ENCODE assay signal across 8 mouse cellular contexts in the genomic region with DNA sequence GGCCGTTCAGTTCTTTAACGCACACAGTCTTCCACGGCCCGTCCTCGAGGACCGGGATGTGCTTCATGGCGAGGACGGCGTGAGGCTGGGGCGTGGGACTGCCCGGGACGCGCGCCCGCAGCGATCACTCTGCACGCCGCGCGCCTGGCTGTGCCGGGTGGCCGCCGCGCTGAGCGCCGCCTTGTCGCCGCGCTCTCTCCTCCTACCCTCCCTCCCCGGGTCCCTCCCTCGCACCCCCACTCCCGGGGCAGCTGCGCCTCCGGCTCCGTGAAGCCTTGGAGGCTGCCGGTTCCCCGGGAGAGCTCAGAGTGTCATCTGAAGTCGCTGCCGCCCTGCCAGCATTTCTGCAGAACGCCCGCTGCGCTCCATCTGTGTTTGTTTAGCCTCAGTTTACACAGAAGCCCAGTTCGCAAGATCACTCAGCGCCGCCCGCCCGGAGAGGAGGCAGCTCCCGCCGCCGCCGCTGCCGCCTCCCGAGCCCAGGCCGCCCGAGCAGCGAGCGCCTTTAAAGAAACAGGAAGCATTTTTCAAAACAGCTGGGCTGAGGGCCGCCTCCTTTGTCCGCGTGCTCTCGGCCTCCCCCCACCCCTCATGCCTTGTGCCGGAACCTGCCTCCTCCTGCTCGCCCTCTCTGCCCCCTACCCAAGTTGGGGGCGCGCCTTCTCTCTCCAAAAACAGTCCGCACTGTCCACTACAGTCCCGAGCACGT. TPM values are rescaled to one million over a fixed set of nuclear protein-coding genes. Genes with fewer than 3 reads are reported as not detected.
DNase-seq lines count a peak whose midpoint lies in the region; ATAC-seq and TF ChIP-seq lines count a peak whose summit lies in the region.

A gene (minus strand): TSS at position 480 of the 709 bp plus-strand sequence.

- no peak for TF ChIP-seq CTCF in hindbrain, postnatal 0 days (IDR thresholded peaks at IDR 0.05; ENCODE audit: low read depth)

- peak within 1 kb of the TSS; percentile 99 for H3K4me2 ChIP-seq in hindbrain, postnatal 0 days (ENCODE audit: low read depth, low read length)
- peak within 1 kb of the TSS; percentile 93 for H3K4me2 ChIP-seq in limb, embryonic 12.5 days
- peak within 1 kb of the TSS; percentile 99 for H3K4me2 ChIP-seq in midbrain, embryonic 12.5 days (replicated peaks)
- H3K4me2 ChIP-seq in stomach, embryonic 15.5 days, result peak within 1 kb of the TSS; percentile 93

- H3K9me3 ChIP-seq in hindbrain, postnatal 0 days (ENCODE audit: low read length), result no peaks in the 10 kb centered on the region
- no peaks in the 10 kb centered on the region for H3K9me3 ChIP-seq in limb, embryonic 12.5 days
- no peaks in the 10 kb centered on the region for H3K9me3 ChIP-seq in midbrain, embryonic 12.5 days
- H3K9me3 ChIP-seq in stomach, embryonic 15.5 days, result no peaks in the 10 kb centered on the region

- WGBS in hindbrain, postnatal 0 days, result 2% methylated on average over 65 of the region's 68 CpGs
- under 1% methylated on average over 67 of the region's 68 CpGs for WGBS in limb, embryonic 12.5 days
- WGBS in midbrain, embryonic 12.5 days, result under 1% methylated on average over 58 of the region's 68 CpGs
- WGBS in stomach, embryonic 15.5 days, result under 1% methylated on average over 67 of the region's 68 CpGs

- peaks cover 35% of the 10 kb centered on the region; the same call in 1 of the 2 replicates for H3K27me3 ChIP-seq in hindbrain, postnatal 0 days (ENCODE audit: insufficient read depth, low read length)
- H3K27me3 ChIP-seq in limb, embryonic 12.5 days, result peaks cover 25% of the 10 kb centered on the region
- peaks cover 97% of the 10 kb centered on the region for H3K27me3 ChIP-seq in midbrain, embryonic 12.5 days
- H3K27me3 ChIP-seq in stomach, embryonic 15.5 days (replicated peaks), result peaks cover 25% of the 10 kb centered on the region; the same call in 1 of the 2 replicates

- peak; percentile 38 for DNase-seq in right cerebral cortex, adult 18-20 months
- DNase-seq in right cerebral cortex, postnatal 36 days (ENCODE audit: low spot score in 2 of 2), result no peak
- peak; percentile 70 to 73 for DNase-seq in cerebellum, postnatal 36 days
- peak; percentile 70 for DNase-seq in gastrocnemius, postnatal 25 days
- DNase-seq in hindbrain, postnatal 0 days (ENCODE audit: low spot score), result peak; percentile 42

- H3K4me1 ChIP-seq in hindbrain, postnatal 0 days (ENCODE audit: insufficient read depth, low read length), result peaks cover 10% of the 10 kb centered on the region; the same call in 1 of the 2 replicates
- peaks cover 52% of the 10 kb centered on the region for H3K4me1 ChIP-seq in limb, embryonic 12.5 days (replicated peaks)
- H3K4me1 ChIP-seq in midbrain, embryonic 12.5 days, result peaks cover 51% of the 10 kb centered on the region
- 0 out of 2 replicates have a peak, but pooled peaks cover 10% of the 10 kb centered on the region for H3K4me1 ChIP-seq in stomach, embryonic 15.5 days

- H3K4me3 ChIP-seq in hindbrain, postnatal 0 days (ENCODE audit: low read length), result peak within 1 kb of the TSS; percentile 58
- peak within 1 kb of the TSS; percentile 76 for H3K4me3 ChIP-seq in limb, embryonic 12.5 days (replicated peaks)
- H3K4me3 ChIP-seq in midbrain, embryonic 12.5 days, result peak within 1 kb of the TSS; percentile 60
- peak within 1 kb of the TSS; percentile 49 for H3K4me3 ChIP-seq in stomach, embryonic 15.5 days (replicated peaks)

- ATAC-seq in hindbrain, postnatal 0 days, result peak; percentile 32; the same call in 1 of the 2 replicates
- ATAC-seq in limb, embryonic 12.5 days (ENCODE audit: insufficient number of reproducible peaks, insufficient read depth, low FRiP score, low TSS enrichment, low read depth), result peak; percentile 23; the same call in 1 of the 2 replicates
- peak; percentile 45 for ATAC-seq in midbrain, embryonic 12.5 days (ENCODE audit: low FRiP score, low read depth)
- ATAC-seq in stomach, embryonic 15.5 days (ENCODE audit: insufficient read depth, low FRiP score, low read depth), result peak; percentile 43

- peak within 1 kb of the TSS; percentile 42; the same call in 1 of the 2 replicates for H3K27ac ChIP-seq in hindbrain, postnatal 0 days
- H3K27ac ChIP-seq in limb, embryonic 12.5 days, result peak within 1 kb of the TSS; percentile 90
- peak within 1 kb of the TSS; percentile 40 for H3K27ac ChIP-seq in midbrain, embryonic 12.5 days (replicated peaks)
- peak within 1 kb of the TSS; percentile 38 for H3K27ac ChIP-seq in stomach, embryonic 15.5 days

- peak within 1 kb of the TSS; percentile 44 for H3K9ac ChIP-seq in hindbrain, postnatal 0 days (replicated peaks; ENCODE audit: low read length)
- peak within 1 kb of the TSS; percentile 75 for H3K9ac ChIP-seq in limb, embryonic 12.5 days (replicated peaks)
- H3K9ac ChIP-seq in midbrain, embryonic 12.5 days (replicated peaks), result peak within 1 kb of the TSS; percentile 45
- H3K9ac ChIP-seq in stomach, embryonic 15.5 days, result peak within 1 kb of the TSS; percentile 45

- H3K36me3 ChIP-seq in hindbrain, postnatal 0 days (ENCODE audit: insufficient read depth, low read length), result no peaks in the 10 kb centered on the region
- H3K36me3 ChIP-seq in limb, embryonic 12.5 days, result no peaks in the 10 kb centered on the region
- no peaks in the 10 kb centered on the region for H3K36me3 ChIP-seq in midbrain, embryonic 12.5 days
- H3K36me3 ChIP-seq in stomach, embryonic 15.5 days, result no peaks in the 10 kb centered on the region

RNA-seq across cellular contexts. Expression of the gene that starts here (rescaled TPM):
- total RNA-seq in gastrocnemius, postnatal 25 days (2021), result 1 to 10 TPM; 4.5 to 7.8 TPM
- total RNA-seq in hindbrain, postnatal 0 days (2014; rRNA removed), result 6.5 and 8.1 TPM in 2 replicates
- 3.8 and 5.2 TPM in 2 replicates for polyA plus RNA-seq in hindbrain, postnatal 0 days (2015; fragmentation: Nextera tagmentation; extraction: Ambion mirVana)
- polyA plus RNA-seq in limb, embryonic 12.5 days (2016; fragmentation: Nextera tagmentation; extraction: Ambion mirVana), result 30.7 and 30.8 TPM in 2 replicates
- 6.2 and 8.6 TPM in 2 replicates for polyA plus RNA-seq in midbrain, embryonic 12.5 days (2016; fragmentation: Nextera tagmentation; extraction: Ambion mirVana)
- polyA plus RNA-seq in stomach, embryonic 15.5 days (2015; fragmentation: Nextera tagmentation; extraction: Ambion mirVana), result 9.8 and 11.2 TPM in 2 replicates

Comparison
In these comparisons a context has a peak if more than half of its experiments do, and no peak if none do; other contexts are left out.
1. DNase-seq: peak in right cerebral cortex, adult 18-20 months (single experiment), cerebellum, postnatal 36 days (2 of 2), gastrocnemius, postnatal 25 days (single experiment) and hindbrain, postnatal 0 days (single experiment); none in right cerebral cortex, postnatal 36 days (0 of 2).
2. H3K27ac ChIP-seq: peak in every context shown above with its lines; median percentile 90 in limb, embryonic 12.5 days; 42 in hindbrain, postnatal 0 days; 40 in midbrain, embryonic 12.5 days; 38 in stomach, embryonic 15.5 days.
3. Peak in every context shown above with its lines, with median percentiles within 50 percentile points of each other: ATAC-seq, H3K4me2 ChIP-seq, H3K4me3 ChIP-seq and H3K9ac ChIP-seq.